Mouse (Mus musculus): ENCODE measurements around the gene 4930452B06Rik.

The 4930452B06Rik gene

GRCm38 (mm10) chr14:8525232-8525631 is 140.8 kb downstream of the 4930452B06Rik start:
- DNase-seq (ENCODE audit: low spot score) = no peak

DNA sequence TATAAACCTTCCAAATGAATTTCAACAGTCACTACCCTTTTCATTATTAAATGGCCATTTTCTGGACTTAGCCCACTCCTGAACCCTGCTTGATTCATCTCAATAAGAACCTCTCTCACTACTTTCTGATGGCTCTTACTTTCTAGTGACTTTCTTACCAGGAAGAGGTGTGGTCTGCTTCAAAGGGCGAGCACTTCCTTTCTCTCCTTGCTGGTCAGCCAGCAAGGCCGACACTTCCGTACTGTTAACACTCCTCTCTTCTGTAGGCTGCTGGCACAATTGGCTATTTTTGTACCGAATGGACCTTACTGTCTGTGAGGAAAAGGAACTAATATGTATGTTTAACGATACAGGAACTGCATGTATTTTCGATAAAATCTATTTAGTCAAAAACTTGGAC is 148.4 kb downstream of the 4930452B06Rik start:
- DNase-seq (ENCODE audit: low spot score) = no peak

DNA sequence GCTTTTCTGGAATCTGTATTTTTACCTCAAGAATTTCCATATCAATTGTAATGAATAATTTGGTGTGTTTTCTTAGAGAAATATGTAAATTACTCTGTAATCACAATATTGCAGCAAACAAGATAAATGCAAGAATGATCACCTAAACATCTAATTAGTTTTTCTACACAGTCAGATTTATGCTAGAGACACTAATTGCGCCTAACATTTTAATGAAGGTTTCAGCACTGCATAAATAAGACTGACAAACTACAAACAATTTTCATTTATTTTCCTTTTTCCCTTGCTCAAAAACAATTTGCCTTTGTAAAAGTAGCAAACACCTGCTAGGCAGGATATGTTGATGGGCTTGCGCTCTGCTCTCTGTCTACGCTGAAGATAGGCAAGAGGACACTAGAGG is 152.0 kb downstream of the 4930452B06Rik start:
- no peak for DNase-seq (ENCODE audit: low spot score)

GRCm38 (mm10) chr14:8511276-8511675 is 154.8 kb downstream of the 4930452B06Rik start:
- no peak for DNase-seq (ENCODE audit: low spot score)

- DNase-seq (ENCODE audit: low spot score) = no peak
These were observed 155.6 kb downstream of the 4930452B06Rik start for GRCm38 (mm10) chr14:8510288-8510959.

GRCm38 (mm10) chr14:8508669-8509068 is 157.4 kb downstream of the 4930452B06Rik start:
- DNase-seq (ENCODE audit: low spot score) = no peak

GRCm38 (mm10) chr14:8504206-8504605 is 161.8 kb downstream of the 4930452B06Rik start:
- DNase-seq (ENCODE audit: low spot score) = no peak

GRCm38 (mm10) chr14:8503345-8503744 is 162.7 kb downstream of the 4930452B06Rik start:
- DNase-seq (ENCODE audit: low spot score) = no peak

DNA sequence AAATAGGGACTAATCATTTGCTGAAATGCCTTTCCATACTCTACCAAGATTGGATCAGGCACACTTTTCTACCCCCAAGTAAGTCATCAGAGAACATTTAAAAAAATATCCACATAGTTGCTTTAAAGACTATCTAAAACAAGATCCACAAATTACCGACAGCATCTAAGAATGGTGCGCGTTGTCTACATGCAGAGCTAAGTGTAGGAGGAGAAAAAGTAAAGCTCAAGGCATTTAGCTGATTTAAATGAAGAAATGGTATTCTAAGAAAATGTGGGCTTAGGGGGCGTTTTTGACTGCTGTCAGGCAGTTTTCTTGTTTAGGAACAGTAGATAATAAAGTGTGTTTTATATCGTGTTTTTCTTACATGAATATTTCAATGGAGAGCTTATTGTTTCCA is 163.5 kb downstream of the 4930452B06Rik start:
- DNase-seq (ENCODE audit: low spot score) = no peak

DNA sequence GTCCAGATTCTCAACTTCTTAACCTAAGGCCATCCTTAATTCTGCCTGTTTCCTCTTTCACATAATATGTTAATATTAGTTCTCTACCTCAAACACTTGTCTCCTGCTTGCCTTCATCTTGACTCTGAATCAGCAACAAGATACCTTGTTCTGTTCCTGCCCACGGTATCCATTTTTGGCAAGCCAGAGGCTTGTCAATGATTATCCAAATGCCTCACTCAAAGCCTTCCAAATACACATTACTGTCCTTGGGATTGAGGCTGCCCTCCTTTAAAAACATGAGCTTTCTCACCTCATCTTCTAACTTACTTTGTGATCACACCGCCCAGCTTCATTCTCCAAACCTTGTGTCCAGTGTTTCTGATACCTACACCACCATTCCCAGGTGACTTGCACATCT is 170.3 kb downstream of the 4930452B06Rik start:
- DNase-seq (ENCODE audit: low spot score) = no peak

DNA sequence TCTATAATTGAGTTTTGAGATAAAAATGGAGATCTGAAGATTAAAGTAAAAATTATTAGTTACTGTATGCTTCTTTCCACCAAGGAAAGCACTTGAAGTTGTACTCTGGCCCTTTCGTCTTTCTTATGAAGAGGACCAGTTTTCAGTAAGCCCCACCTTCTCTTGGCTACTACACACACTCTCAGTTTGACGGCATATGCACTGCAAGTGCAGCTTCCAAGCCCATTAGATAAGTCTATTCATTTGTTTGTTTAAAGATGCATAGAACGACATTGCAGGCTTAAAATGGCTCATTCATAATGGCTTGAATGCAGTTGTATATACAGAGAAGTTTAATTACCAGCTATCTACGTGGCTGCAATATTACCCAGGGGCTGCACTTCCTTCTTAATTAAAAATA is 171.1 kb downstream of the 4930452B06Rik start:
- no peak for DNase-seq (ENCODE audit: low spot score)

DNA sequence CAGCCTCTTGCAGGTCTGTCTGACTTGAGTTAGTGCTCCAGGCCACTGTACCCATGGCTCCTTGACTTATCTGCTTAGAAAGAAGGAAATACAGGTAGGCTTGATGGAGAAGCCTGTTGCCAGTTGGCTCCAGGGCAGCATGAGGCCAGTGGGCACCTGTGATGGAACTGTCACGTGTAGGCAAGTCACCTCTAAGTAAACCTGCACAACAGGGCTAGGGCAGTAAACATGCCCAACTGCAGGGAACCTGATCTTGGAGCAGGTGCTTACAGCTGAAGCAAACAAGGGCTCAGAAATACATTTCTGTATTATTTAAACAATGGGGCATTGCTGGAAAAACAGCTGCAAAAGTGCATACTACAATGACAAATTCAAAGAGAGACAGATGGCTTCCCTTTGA is 171.8 kb downstream of the 4930452B06Rik start:
- no peak for DNase-seq (ENCODE audit: low spot score)

- DNase-seq (ENCODE audit: low spot score) = no peak
These were observed 187.9 kb downstream of the 4930452B06Rik start for GRCm38 (mm10) chr14:8478098-8478497.

DNA sequence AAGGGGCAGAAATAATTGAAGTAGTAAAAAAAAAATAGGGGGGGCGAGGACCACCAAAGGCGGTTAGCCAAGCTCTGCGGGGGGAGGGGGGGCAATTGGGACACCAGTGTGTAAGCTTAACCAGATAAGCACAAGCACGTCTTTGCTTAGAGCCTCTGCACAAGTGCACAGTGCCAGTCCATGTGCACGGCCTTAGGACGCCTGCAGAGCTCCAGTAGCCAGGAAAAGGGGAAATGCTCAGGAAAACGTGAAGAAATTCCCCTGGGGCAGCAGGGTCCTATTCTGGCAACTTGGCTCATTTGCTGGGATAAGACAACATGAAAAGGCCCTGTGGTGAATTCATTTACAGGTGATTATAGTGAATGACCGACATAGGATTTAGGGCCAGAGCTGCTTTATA is 188.7 kb downstream of the 4930452B06Rik start:
- DNase-seq (ENCODE audit: low spot score) = no peak

- DNase-seq (ENCODE audit: low spot score) = no peak
These were observed 189.4 kb downstream of the 4930452B06Rik start for GRCm38 (mm10) chr14:8476606-8477005.

DNA sequence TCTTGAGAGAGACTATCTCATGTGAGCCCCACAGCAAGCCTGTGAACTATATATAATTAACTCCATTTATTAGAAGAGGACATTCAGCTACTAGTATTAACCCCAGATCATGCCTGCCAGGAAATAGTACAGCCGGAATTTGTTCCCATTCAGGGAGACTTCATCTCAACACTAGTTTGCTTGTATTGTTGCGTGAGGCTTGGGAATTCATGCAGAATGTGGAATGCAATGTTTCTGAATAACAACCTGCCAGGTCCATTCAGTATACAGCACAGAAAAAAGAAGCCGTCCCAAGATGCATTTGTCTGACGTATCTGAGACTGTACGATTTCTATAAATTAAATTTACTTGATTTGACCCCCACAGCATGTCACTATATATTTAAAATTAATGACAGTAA is 190.2 kb downstream of the 4930452B06Rik start:
- DNase-seq (ENCODE audit: low spot score) = no peak

DNA sequence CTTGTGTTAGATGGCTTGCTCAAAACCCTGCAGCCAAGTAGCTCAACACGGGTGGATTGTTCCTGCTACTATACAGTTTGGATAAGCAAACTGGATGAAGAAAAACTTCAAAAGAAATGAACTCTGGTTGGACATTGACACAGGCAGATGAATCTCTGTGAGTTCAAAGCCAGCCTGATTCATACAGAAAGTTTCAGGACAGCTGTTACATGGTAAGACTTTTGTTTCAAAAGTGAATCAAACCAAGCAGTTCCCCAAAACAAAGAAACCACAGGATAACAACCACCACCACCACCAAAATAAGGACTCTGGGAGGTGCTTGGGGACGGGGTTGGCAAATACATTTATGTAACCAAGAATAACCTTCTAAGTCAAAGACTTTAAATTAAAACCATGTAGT is 193.2 kb downstream of the 4930452B06Rik start:
- DNase-seq (ENCODE audit: low spot score) = no peak

GRCm38 (mm10) chr14:8464401-8465154 is 201.5 kb downstream of the 4930452B06Rik start:
- DNase-seq (ENCODE audit: low spot score) = no peak

DNA sequence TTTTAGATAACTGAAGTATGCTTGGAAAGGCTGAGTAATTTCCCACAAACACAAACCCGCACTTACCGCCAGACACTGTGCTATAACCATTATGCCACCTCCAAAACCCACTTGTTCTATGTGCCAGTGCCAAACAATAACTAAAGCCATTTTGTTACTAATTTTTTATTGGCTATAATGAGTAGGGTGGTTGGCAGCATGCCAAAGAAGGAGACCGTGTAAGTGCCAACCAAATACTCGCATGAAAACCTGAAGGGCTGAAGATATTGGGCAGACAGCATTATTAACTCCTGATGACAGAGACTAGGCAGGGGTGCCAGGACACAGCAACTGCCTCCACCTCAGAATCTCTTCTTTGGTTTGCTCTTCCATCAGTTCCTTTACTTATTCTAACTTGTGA is 203.1 kb downstream of the 4930452B06Rik start:
- no peak for DNase-seq (ENCODE audit: low spot score)

- DNase-seq (ENCODE audit: low spot score) = no peak
These were observed 203.6 kb downstream of the 4930452B06Rik start for GRCm38 (mm10) chr14:8462321-8462909.

- DNase-seq (ENCODE audit: low spot score) = no peak
These were observed 205.6 kb downstream of the 4930452B06Rik start for GRCm38 (mm10) chr14:8460226-8461129.

DNA sequence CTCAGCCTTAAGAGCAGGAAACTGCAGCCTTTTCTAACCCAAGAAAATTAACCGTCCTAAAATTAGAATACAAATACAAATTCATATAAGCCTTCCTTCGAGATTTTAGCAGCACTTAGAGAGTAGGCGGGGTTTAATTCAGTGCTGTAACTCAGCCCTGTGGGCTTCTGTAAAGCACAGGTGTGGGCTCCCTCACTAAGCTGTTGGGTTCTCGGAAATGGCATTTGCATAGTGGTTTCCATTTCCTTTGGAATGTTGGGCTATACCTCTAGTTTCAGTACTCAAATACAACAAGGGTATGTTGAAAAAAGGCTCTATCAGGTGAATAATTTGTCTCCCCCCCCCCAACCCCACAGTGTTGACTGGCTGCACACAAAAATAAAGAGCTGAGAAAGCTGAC is 206.3 kb downstream of the 4930452B06Rik start:
- no peak for DNase-seq (ENCODE audit: low spot score)
